Mouse (Mus musculus) retina, adult 2 months (tissue): Measurements from ENCODE around the gene Zbtb4.
"Not testable (repeated sequence)": the region's sequence is repeated elsewhere in the genome, so short reads cannot be mapped to it uniquely, and the experiment has no call there.

Experiments
- DNase-seq: peaks from one replicate; pipeline ENCODE4 v3.0.0-alpha.2; 2012; ENCODE audit warnings: low read depth, low spot score

The Zbtb4 gene

DNA sequence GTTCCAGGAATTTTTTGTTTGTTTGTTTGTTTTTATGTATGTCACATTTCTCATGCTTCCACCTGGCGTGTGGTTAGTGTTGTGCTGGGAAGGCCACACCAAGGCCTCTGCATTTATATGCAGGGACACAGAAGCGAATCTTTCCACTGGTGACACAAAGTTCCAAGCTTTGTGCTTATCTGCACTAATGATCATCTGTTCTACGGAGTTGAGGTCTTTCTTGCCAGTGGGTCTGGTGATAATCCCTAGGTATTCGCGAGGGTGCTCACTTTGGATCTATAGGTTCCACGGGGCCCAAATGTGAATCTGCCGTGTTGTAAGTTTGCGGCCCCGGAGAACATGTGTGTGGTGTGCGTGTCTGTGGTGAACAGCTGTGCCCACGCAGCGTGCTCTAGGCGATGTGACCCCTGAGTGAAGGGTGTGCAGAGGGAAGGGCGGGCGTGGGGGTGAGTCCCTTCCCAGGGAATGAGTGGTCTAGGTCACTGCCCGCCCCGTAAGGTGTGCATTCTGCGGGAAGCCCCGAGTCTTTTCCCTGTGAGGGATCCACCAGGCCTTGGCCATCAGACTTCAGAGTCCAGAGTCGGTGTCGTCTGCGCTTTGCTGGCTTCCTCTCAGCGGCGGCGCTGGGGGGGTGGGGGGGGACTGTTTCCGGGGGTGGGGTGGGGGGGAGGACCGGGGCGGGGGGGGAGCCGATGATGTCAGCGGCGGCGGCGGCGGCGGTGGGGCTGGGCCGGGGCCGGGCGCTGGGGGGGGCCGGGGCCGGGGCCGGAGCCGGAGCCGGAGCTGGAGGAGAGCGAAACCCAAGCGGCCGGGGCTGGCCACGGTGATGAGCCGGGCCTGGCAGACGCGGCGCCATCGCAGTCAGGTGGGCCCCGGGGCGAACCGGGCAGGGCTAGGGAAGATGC is at the start of gene Zbtb4:
Zbtb4 (plus strand) TSS at position 692 of the 905 bp plus-strand sequence.
- no peak for DNase-seq

DNA sequence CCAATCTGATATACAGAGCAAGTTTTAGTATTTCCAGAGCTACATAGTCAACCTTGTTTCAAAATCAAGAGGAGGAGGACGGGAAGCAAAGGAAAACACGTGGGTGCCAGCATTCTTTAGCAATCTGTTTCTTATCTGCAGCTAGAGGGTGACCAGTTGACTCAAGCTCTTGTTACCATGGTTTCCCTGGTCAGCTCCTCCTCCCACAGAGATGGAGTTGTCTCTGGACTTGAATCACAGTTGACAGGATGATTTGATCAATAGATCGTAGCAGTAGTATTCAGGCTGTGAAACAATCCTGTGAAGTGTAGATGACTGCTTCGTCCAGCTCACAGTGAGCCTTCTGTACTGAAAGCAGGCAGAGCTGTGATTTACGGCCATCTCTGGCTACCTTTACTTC is 49.8 kb upstream of the Zbtb4 start:
- no peak for DNase-seq

DNA sequence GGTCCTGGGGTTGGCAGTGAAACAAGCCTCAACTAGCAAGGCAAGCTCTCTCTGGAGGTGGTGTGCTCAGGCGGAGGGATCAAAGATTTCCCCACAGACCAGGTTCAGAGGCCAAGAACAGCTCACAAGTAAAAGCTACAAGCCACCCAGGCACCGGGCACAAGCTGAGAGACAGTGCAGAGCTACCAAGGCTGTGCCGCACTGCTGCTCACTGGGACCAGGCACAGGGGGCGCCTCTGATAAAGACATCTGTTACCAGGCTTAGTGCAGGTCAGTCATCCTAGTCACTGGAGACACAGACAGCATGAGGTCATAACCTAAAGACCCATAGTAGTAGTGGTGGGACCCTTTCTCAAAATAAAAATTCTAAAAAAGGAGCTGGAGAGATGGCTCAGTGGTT is 48.8 kb upstream of the Zbtb4 start:
- DNase-seq = no peak

DNA sequence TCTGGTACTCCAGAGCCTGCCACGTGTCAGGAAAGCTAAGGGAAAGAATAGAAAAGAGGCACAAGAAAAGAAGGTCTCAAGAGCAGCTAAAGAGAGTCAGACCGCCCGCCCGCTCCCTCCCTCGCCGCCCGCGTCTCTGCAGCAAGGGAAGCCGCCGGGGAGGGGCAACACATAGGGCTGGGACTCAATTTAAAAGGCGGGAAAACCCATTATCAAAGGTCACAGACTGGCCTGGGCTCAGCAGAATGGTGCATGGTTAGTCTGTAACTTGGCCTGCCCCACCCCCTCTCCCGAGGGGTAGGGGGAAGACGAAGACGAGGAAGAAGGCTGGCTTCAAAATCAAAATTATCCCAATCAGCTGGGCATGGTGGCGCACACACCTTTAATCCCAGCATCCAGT is 47.1 kb upstream of the Zbtb4 start:
- no peak for DNase-seq

DNA sequence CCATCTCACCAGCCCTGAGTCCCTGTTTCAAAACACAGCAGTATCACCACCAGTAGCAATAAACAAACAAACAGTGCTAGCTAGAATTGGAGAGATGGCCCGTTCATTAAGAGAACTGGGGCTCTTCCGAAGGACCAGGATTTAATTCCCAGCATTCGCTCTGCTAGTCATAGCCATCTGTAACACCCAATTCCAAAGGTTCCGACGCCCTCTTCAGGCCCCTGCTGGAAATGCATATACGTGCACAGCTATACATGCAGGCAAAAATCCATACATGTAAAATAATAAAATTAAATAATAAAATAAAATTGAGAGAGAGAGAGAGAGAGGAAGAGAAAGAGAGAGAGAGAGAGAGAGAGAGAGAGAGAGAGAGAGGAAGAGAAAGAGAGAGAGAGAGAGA is 46.3 kb upstream of the Zbtb4 start:
- no peak for DNase-seq

DNA sequence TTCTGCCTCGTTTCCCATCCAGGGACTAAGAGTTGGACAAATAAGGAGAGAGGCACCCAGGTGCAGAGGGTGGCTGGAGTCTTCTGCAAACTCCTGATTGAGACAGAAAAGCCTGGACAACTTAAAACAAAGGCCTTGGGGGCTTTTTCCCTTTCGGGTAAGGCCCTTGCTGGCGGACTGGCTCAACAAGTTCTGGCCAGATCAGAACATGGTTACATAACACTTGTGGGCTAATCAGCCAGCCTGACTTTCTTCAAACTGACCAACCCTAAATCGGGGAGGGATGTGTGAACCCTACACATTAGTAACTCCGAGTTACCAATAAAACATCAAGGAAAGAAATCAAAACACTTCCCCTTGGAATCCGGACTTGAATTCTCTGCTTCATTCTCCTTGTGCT is 44.9 kb upstream of the Zbtb4 start:
- DNase-seq = no peak

DNA sequence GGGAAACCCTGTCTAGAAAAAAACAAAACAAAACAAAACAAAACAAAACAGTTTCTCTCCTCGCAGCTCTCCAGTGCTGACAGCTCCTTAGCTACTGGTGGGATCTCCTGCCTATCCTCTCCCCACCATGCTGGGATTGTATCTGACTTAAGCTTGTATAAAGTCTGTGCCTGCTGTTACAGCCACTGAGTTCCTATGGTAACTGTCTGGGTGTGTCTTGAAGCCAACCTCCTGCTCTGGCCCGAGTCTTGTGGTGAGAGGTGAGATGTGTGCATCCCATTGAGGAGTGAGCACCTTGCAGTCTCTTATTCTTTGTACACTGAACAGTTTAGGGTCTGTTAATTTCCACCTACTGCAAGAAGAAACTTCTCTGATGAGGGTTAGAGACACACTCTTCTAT is 42.6 kb upstream of the Zbtb4 start:
- no peak for DNase-seq

DNA sequence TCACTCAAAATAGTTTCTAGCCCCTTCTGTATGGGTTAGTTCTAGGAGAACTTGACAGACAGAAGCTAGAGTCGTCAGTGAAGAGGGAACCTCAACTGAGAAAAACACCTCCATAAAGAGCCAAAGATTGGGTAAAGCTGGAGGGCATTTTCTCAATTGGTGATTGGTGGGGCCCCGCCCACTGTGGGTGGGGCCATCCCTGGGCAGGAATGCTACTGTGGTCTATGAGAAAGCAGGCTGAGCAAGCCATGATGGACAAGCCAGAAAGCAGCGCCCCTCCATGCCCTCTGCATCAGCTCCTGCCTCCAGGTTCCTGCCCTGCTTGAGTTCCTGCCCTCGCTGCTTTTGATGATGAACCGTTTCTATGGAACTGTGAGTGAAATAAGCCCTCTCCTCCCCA is 39.8 kb upstream of the Zbtb4 start:
- DNase-seq = no peak

DNA sequence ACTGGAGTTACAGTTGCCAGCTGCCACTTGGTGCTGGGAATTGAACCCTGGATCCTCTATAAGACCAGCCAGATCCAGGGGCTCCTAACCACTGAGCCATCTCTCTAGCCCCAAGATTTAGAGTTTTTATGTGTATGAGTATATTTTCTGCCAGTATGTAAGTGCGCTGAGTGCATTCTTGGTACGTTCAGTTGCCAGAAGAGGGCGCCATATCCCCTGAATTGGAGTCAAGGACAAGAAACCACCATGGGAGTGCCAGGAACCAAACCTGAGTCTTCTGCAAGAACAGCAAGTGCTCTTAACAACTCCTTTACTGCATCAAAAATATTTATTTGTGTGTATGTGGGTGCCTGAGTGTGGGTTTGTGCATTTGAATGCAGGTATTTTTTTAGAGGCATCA is 36.6 kb upstream of the Zbtb4 start:
- peak; percentile 32 for DNase-seq

DNA sequence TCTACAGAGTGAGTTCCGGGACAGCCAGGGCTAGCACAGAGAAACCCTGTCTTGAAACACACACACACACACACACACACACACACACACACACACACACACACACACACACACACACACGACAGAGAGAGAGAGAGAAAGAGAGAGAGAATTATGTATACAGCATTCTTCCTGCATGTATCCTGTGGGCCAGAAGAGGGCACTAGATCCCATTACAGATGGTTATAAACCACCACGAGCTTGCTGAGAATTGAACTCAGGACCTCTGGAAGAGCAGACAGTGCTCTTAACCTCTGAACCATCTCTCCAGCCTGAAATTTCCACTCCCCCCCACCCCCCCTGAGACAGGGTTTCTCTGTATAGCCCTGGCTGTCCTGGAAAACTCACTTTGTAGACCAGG is 34.3 kb upstream of the Zbtb4 start:
- not testable (repeated sequence) for DNase-seq

DNA sequence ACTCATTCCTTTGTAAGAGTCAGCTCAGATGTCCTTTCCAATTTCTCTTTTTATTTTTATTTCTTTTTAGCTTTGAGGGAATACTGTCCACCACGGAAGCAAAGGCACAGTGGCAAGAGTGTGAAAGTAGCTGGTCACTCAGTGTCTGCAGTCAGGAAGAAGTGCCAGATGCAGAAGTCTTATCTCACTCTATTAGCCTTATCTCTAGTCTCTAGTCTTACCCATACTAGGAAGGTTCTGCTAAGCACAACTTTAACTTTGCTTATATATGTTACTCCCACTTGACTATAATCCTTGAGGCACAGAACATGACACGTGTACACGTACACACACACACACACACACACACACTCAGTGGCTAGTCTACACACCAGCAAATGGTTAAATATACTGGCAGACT is 14.1 kb upstream of the Zbtb4 start:
- DNase-seq = no peak

DNA sequence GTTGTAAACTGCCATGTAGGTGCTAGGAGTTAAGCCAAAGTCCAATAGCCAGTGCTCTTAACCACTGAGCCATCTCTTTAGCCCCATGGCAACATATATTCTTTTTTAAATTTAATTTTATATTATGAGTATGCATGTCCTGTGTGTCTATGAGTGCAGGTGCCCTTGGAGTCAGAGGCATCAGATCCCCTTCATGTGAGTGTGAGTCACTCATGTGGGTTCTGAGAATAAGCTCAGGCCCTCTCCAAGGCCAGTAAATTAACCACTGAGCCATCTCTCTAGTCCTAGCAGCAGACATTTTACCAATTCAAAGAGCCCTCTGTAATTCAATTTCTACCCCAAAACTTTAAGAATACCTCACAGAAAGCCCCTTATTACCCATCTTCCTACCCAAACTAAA is 13.0 kb upstream of the Zbtb4 start:
- DNase-seq = no peak

DNA sequence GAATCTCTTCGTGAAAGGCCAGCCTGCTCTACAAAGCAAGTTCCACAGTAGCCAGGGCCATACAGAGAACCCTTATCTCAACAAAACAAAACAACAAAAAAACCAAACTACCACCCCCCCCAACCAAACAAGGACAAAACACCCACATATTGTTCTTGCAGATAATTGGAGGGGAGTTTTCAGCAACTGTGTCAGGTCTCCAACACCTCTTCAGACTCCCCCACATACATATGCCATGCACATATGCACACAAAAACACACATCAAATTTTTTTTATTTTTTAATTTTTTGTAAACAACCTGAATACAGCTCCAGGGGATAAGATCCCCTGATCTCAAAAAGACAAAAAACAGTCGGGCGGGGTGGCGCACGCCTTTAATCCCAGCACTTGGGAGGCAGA is 11.5 kb upstream of the Zbtb4 start:
- no peak for DNase-seq

DNA sequence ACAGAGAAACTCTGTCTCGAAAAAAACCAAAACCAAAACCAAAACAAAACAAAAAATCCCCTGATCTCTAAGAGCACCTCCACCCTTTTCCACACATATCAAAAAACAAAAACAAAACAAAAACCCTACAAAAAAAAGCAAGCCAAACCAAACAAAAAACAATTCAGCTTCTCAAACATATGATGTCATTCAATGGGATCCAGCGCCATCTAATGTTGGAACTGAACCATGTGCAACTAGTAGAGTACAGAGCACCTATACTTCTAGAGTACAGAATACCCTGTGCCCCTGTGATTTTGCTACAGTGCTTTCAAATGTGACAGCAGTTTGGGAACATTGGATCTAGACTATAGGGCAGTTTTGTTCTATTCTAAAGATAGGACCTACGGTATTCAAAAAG is 11.0 kb upstream of the Zbtb4 start:
- no peak for DNase-seq

DNA sequence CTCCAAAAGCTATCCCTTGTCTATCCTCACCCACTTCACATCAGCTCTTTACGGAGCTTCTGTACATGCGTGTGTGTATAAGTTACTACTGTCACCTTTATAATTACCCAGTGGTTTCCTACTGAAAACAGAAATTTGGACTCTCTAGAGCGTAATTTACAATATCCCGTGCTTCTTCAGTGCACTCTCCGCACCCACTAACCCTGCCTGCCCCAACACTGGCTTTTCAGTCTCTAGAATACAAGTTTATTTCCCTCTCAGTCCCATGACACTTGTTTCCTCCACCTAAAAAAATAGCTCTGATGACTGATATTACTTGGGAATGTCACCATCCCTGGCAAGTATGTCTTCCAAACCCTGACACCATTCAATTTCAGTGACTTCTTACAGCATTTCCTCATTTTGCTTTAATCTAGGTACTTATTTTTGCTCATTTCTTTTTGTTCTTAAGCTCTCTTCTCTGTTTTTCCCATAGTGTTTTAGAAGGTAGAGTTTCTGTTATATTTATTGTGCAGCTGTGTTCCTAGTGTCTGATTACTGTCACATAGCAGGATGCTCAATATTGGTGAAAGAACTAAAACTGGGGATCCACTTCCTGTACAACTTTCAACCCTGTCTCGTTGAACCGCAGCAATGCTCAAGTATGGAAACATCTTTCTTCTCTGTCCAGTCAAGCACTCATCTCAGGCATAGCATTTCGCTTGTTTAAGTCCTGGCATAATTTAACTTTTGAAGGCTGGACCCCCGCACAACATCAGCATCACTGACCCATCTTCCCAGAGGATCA is 8.2 kb upstream of the Zbtb4 start:
- no peak for DNase-seq

DNA sequence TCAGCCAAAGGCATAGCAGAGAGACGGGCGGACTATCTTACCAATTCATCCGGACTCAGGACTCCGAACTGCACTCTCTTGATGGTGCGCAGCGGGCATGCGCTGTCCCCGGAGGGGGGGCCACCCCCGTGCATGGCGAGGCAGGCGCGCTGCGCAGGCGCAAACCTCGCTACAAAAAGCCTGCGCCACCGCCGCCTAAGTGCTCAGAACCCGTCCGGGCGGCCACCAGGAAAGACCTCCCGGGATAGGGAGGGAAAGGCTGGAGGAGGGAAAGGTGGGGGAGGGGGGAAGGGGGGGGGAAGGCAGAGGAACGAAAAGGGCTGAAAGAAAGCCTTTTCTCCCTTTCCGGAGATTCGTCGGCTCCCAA is 7.6 kb upstream of the Zbtb4 start:
- DNase-seq = peak; percentile 92

DNA sequence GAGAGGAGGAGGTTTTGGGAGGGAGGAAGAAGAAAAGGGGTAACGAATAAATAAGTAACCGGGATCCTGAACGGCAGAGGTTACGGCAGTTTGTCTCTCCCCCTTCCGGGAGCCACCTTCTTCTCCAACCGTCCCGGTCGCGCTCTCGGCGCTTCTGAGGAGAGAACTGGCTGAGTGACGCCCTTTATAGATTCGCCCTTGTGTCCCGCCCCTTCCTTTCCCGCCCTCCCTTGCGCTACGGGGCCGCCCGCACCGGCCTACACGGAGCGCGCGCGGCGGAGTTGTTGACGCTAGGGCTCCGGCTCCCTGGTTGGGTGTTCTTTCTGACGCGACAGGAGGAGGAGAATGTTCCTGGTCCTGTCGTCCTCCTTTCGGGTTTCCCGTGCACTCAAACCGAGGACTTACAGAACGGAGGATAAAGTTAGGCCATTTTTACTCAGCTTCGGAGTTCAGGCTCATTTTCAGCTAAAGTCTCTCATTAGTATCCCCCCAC is 7.2 kb upstream of the Zbtb4 start, which contains the start of gene Polr2a:
Polr2a (minus strand) TSS at position 160 of the 493 bp plus-strand sequence.
- peak; percentile 97 for DNase-seq

DNA sequence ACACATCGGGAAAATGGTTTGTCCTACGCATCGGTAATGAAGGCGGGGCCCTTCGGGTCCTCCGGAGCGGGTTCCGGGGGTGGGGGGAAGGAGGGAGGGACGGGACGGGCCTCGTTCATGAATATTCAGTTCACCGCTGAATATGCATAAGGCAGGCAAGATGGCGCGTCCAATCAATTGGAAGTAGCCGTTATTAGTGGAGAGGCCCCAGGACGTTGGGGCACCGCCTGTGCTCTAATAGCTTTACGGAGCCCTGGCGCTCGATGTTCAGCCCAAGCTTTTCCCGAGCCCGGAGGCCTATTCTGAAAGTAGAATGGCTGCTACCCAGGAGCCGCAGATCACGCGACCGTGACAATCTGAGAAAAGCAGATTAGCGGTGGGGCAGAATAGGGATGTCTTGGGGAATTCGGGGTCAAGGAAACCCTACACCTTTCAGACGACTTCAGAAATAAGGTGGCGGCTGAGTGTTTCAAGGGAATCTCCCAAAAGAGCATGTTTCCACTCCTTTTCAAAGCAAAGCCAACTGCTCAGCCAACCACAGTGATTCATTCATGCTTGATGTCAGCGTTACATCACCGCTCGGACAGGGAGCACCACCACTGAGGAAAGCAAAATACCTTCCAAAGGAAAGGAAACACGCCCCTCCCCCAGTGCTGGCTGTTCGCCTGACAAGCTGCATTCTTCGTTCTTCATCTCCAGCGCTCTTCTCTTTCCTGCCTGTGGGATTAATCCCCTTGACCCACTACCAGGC is 6.6 kb upstream of the Zbtb4 start:
- DNase-seq = no peak

DNA sequence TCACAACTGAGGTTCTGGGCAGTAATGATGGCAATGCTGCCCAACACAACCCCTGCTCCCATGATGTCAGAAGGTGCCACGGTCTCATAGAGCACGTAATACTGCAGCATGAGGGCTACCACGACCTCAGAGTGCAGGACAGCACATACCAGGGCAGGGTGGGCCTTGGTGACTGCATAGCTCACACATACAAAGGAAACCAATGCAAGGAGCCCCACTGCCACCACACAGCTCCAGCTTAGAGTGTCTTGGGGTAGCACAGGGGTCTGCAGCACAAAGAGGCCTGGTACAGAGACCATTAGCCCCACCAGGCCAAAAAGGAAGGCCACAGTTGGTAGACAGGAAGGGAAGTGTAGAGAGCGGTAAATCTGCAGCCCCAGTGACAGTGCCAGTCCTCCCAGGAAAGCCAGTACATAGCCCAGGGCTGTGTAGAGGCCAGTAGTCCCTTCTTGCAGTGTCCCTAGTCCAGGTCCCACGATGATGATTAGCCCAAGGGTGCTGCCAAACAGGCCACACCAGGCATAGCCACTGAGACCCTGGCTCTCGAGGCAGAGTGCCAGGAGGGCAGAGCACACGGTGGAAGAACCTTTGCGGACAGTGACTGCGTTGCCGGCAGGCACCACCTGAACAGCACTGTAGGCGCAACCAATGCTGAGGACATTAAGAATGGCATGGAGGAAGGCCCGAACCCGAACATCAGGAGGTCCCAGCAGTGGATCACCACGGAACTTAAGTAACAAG is 5.4 kb upstream of the Zbtb4 start:
- DNase-seq = no peak

DNA sequence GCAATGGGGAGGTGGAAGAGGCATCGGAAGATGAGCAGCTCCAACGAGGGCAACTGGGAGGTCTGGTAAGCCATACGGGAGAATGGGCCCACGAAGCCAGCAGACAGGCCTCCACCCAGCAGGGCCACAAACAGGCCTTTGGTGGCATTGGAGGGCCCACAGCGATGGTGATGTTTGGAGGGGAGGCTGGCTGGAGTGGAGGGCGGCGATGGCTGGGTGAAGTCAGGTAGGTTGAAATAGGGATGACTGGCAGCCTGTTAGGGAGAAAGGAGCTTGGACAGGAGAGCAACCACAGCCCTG is 4.9 kb upstream of the Zbtb4 start:
- DNase-seq = no peak

DNA sequence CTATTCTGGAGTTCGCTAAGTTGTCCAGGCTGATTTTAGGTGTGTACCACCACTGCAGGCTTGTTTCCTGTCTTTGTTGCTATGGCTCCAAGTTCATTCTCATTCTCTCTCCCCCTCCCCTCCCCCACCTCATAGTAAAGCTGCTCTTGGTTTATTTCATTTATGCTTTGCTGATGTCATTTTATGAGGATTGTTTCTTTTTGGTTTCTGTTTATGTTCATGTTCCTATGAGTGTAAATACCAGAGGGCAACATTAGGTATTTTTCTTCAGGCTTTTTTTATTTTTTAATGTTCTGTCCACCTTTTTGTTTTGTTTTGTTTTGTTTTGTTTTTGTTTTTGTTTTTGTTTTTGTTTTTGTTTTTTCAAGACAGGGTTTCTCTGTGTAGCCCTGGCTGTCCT is 3.8 kb upstream of the Zbtb4 start, which contains the start of gene Slc35g3:
Slc35g3 (minus strand) TSS at position 101 of the 400 bp plus-strand sequence.
- DNase-seq = no peak
